Mouse (Mus musculus) kidney, postnatal 4 days (tissue): ENCODE measurements around the gene Zbtb34.

ENCODE experiments used
- DNase-seq, 2 experiments: peaks; one replicate each; pipeline ENCODE4 v3.0.0; 2021; ENCODE audit warnings: mixed read lengths in 2 of 2

The Zbtb34 gene

GRCm38 (mm10) chr2:33430771-33431699 lies at the start of gene Zbtb34:
Zbtb34 (minus strand) TSS chr2:33431324.
- DNase-seq = peak; percentile 80 to 88

GRCm38 (mm10) chr2:33477961-33478755 lies 47.0 kb upstream of the Zbtb34 start:
- no peak for DNase-seq

GRCm38 (mm10) chr2:33475961-33476360 lies 44.8 kb upstream of the Zbtb34 start:
- DNase-seq = no peak

GRCm38 (mm10) chr2:33468466-33469097 lies 37.5 kb upstream of the Zbtb34 start, which contains the start of gene Zbtb43:
Zbtb43 (minus strand) TSS chr2:33468559.
- peak; percentile 96 to 97 for DNase-seq

- peak in 1 of 2 experiments; percentile 36 for DNase-seq
These were observed 36.7 kb upstream of the Zbtb34 start for GRCm38 (mm10) chr2:33467546-33468465.

- DNase-seq = peak in 1 of 2 experiments; percentile 34
These were observed 34.8 kb upstream of the Zbtb34 start for GRCm38 (mm10) chr2:33465966-33466365.

GRCm38 (mm10) chr2:33465215-33465614 lies 34.1 kb upstream of the Zbtb34 start:
- DNase-seq = no peak

GRCm38 (mm10) chr2:33462066-33462465 lies 30.9 kb upstream of the Zbtb34 start:
- DNase-seq = no peak

- no peak for DNase-seq
These were observed 29.9 kb upstream of the Zbtb34 start for GRCm38 (mm10) chr2:33461066-33461465.

- no peak for DNase-seq
These were observed 28.5 kb upstream of the Zbtb34 start for GRCm38 (mm10) chr2:33459660-33460059.

GRCm38 (mm10) chr2:33456696-33457095 lies 25.6 kb upstream of the Zbtb34 start:
- DNase-seq = no peak

- DNase-seq = no peak
These were observed 25.1 kb upstream of the Zbtb34 start for GRCm38 (mm10) chr2:33456242-33456641.

- no peak for DNase-seq
These were observed 24.2 kb upstream of the Zbtb34 start for GRCm38 (mm10) chr2:33455350-33455749.

GRCm38 (mm10) chr2:33454816-33455215 lies 23.7 kb upstream of the Zbtb34 start:
- no peak for DNase-seq

- DNase-seq = no peak
These were observed 22.4 kb upstream of the Zbtb34 start for GRCm38 (mm10) chr2:33453476-33453875.

GRCm38 (mm10) chr2:33452721-33453120 lies 21.6 kb upstream of the Zbtb34 start:
- DNase-seq = no peak

GRCm38 (mm10) chr2:33452140-33452539 lies 21.0 kb upstream of the Zbtb34 start:
- DNase-seq = peak; percentile 52 to 60

GRCm38 (mm10) chr2:33451038-33451978 lies 20.2 kb upstream of the Zbtb34 start:
- DNase-seq = peak in 1 of 2 experiments; percentile 34

- DNase-seq = no peak
These were observed 18.2 kb upstream of the Zbtb34 start for GRCm38 (mm10) chr2:33449119-33449873.

GRCm38 (mm10) chr2:33446796-33447195 lies 15.7 kb upstream of the Zbtb34 start:
- no peak for DNase-seq
